15 mouse cellular contexts compared by ENCODE assay signal in the genomic region with DNA sequence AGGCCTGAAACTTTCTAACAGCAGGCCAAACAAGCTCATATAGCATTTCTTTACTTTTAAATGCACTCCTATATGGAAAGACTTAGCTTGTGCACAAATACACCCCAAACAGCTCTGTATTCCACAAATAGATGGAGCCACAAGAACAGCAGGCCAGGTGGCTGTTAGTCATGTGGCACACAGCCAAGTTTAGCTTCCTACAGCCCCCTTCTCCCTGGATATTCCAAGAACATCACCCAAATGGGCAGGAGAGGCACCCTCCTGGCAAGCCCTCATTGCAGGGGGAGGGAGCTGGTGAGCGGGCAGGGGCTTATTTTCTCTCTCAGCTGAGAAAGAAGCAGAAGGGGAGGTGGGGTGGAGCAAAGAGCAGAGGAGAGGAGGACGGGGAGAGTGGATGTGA. TPM values are rescaled to one million over a fixed set of nuclear protein-coding genes. Genes with fewer than 3 reads are reported as not detected.
DNase-seq lines count a peak whose midpoint lies in the region; ATAC-seq and TF ChIP-seq lines count a peak whose summit lies in the region.
"Had no signal": no experiment of that assay in that cellular context is flagged by ENCODE, and none has a peak within 500 bp of the region (broad histone marks: within the 10 kb centered on the region; RNA-seq: fewer than 3 reads in every experiment).

No protein-coding gene starts in this region.

- DNase-seq in layer of hippocampus, adult 11-12 months (ENCODE audit: low spot score), result peak; percentile 40
- DNase-seq in layer of hippocampus, adult 9-10 months (ENCODE audit: low spot score), result no peak
- peak; percentile 60 for DNase-seq in MN1 (ENCODE audit: low spot score)
- DNase-seq in left cerebral cortex, adult 18-20 months (ENCODE audit: low spot score in 2 of 2), result peak; percentile 49 to 53
- DNase-seq in right cerebral cortex, adult 2 months (ENCODE audit: low spot score in 2 of 2), result peak; percentile 62 to 71
- no peak for DNase-seq in lung, adult 2 months
- no peak for DNase-seq in thymus, postnatal 4 days
- DNase-seq: adrenal gland, postnatal 25 days; cerebellum, adult 9-11 months; kidney, postnatal 4 days had no signal

- H3K27me3 ChIP-seq in hindbrain, embryonic 16.5 days (replicated peaks; ENCODE audit: control insufficient read depth, insufficient read depth, low read length), result no peaks in the 10 kb centered on the region
- H3K27me3 ChIP-seq: heart, embryonic 13.5 days; limb, embryonic 13.5 days; stomach, embryonic 15.5 days had no signal

- no peak for TF ChIP-seq POLR2A in lung, adult 2 months (IDR thresholded peaks at IDR 0.05; ENCODE audit: borderline replicate concordance, extremely low read depth, low read depth, low read length)

- H3K36me3 ChIP-seq in hindbrain, embryonic 16.5 days (ENCODE audit: control insufficient read depth, insufficient read depth, low read length), result no peaks in the 10 kb centered on the region
- H3K36me3 ChIP-seq: forebrain, embryonic 10.5 days; heart, embryonic 13.5 days; limb, embryonic 13.5 days; stomach, embryonic 15.5 days had no signal

- ATAC-seq in hindbrain, embryonic 16.5 days, result no peak

- H3K4me1 ChIP-seq in hindbrain, embryonic 16.5 days (ENCODE audit: control insufficient read depth, insufficient read depth, low read depth, low read length), result no peaks in the 10 kb centered on the region
- H3K4me1 ChIP-seq in lung, adult 2 months (ENCODE audit: control insufficient read depth, insufficient read depth, low read length), result no peaks in the 10 kb centered on the region
- H3K4me1 ChIP-seq: heart, embryonic 13.5 days; limb, embryonic 13.5 days; stomach, embryonic 15.5 days had no signal

- no peak overlapping the region for H3K27ac ChIP-seq in hindbrain, embryonic 16.5 days (ENCODE audit: low read depth, low read length)
- H3K27ac ChIP-seq: forebrain, embryonic 10.5 days; heart, embryonic 13.5 days; limb, embryonic 13.5 days; stomach, embryonic 15.5 days had no signal

- 62% methylated on average over 2 of the region's 2 CpGs for WGBS in hindbrain, embryonic 16.5 days
- WGBS in lung, adult 2 months, result 74% methylated on average over 2 of the region's 2 CpGs

- TF ChIP-seq CTCF in lung, adult 2 months (IDR thresholded peaks at IDR 0.05; ENCODE audit: insufficient read depth, low read length), result no peak

- no peaks in the 10 kb centered on the region for H3K9me3 ChIP-seq in hindbrain, embryonic 16.5 days (ENCODE audit: control insufficient read depth, low read length)
- H3K9me3 ChIP-seq: forebrain, embryonic 10.5 days; limb, embryonic 13.5 days; stomach, embryonic 15.5 days had no signal

- no peak overlapping the region for H3K4me2 ChIP-seq in hindbrain, embryonic 16.5 days (ENCODE audit: low read length)
- H3K4me2 ChIP-seq: heart, embryonic 13.5 days; limb, embryonic 13.5 days; stomach, embryonic 15.5 days had no signal

- H3K9ac ChIP-seq in hindbrain, embryonic 16.5 days (ENCODE audit: low read depth, low read length), result no peak overlapping the region
- H3K9ac ChIP-seq: heart, embryonic 13.5 days; limb, embryonic 13.5 days; stomach, embryonic 15.5 days had no signal

- H3K4me3 ChIP-seq in hindbrain, embryonic 16.5 days (ENCODE audit: low read length), result no peak overlapping the region
- H3K4me3 ChIP-seq in lung, adult 2 months (replicated peaks; ENCODE audit: extremely low read depth, low read depth, low read length), result no peak overlapping the region
- H3K4me3 ChIP-seq: forebrain, embryonic 10.5 days; heart, embryonic 13.5 days; limb, embryonic 13.5 days; stomach, embryonic 15.5 days had no signal

RNA-seq across cellular contexts. Expression of gene Pex3, which starts 48.0 kb away (rescaled TPM):
- total RNA-seq in left cerebral cortex, adult 18-20 months (2021), result 10 to 100 TPM; 25.2 to 31.6 TPM
- polyA plus RNA-seq in hindbrain, embryonic 16.5 days (2015; fragmentation: Nextera tagmentation; extraction: Ambion mirVana), result 29.5 and 31.0 TPM in 2 replicates
- polyA plus RNA-seq in lung, adult 2 months (2012; rRNA removed), result 8.5 and 12.0 TPM in 2 replicates

RNA-seq across cellular contexts. Expression of gene Adat2, which starts 48.2 kb away (rescaled TPM):
- total RNA-seq in left cerebral cortex, adult 18-20 months (2021), result 10 to 100 TPM in 1 of 2 experiments, 1 to 10 TPM in 1; 9.3 to 10.3 TPM
- polyA plus RNA-seq in hindbrain, embryonic 16.5 days (2015; fragmentation: Nextera tagmentation; extraction: Ambion mirVana), result 1.6 and 1.8 TPM in 2 replicates
- 3.0 and 3.8 TPM in 2 replicates for polyA plus RNA-seq in lung, adult 2 months (2012; rRNA removed)

Comparison
In these comparisons a context has a peak if more than half of its experiments do, and no peak if none do; other contexts are left out.
1. DNase-seq: peak in layer of hippocampus, adult 11-12 months (single experiment), MN1 (single experiment), left cerebral cortex, adult 18-20 months (2 of 2) and right cerebral cortex, adult 2 months (2 of 2); none in layer of hippocampus, adult 9-10 months (single experiment), lung, adult 2 months (single experiment) and thymus, postnatal 4 days (single experiment).